Mouse (Mus musculus): Measurements from ENCODE around the gene Tnfaip8l1. TPM values are rescaled to one million over a fixed set of nuclear protein-coding genes. Genes with fewer than 3 reads are reported as not detected.

The Tnfaip8l1 gene
- polyA plus RNA-seq, 1 experiment = 4.3 TPM

- peak; percentile 44 for DNase-seq (ENCODE audit: low read depth)
These were observed 21.4 kb downstream of the Tnfaip8l1 start, which contains the start of gene Mydgf for GRCm38 (mm10) chr17:56183658-56184103. Gene Mydgf, minus strand, starts transcription at chr17:56183920.

DNA sequence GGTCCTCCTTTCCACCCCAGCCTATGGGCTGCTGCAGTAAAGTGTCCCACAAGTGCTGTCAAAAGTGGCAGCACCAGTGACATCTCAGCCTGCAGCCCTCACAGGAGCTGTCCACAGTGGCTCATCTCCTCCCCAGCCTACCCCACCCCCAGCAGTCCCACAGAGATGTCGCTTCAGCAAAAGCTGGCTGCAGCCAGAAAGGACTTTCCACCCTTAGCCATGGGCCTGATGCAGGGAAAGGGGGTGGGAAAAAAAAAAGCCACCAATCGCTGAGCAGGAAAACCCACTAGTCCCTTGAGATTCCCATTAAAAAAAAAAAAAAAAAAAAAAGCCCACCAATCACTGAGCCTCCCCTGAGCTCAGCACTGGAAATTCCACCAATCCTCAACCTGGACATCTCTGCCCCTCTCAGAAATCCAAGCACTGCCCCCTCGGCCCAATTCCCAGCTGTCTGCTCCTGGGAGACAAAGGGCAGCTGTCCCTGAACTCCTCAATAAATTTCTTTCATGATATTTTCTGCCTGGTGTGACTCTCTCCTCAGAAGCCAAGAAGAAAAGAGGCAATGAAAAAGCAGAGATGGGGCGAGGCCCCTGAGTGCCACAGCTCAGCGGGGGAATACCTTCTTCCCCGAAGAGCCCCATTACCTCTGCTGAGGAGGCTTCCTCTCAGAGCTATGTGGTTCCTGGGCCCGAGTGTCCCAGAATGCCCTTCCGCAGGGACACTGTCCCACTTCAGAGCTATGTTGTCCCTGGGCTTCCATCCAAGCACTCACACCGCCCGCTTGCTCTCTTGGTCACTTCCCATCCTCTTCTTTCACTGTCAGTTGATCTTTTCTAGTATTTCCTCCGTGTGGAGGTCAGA lies 23.2 kb downstream of the Tnfaip8l1 start:
- no peak for DNase-seq (ENCODE audit: low read depth)

DNA sequence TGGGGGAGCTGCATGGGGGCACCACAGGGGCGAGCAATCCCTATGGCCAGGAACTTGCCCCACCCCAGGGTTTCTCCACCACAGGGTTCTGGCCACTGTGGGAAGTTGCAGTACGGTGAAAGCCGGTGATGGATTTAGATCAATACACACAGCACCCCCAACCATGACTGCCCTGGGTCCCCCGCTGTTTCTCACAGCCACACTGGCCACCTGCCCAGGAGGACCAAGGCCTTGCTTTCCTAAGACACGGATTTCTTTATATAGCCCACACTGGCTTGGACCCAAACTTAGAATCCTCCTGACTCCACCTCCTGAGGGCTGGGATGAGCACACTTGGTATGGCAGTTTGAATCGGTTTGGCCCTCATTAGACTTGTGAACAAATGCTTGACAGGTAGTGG lies 29.0 kb downstream of the Tnfaip8l1 start:
- DNase-seq (ENCODE audit: low read depth) = no peak

GRCm38 (mm10) chr17:56194357-56194756 lies 32.1 kb downstream of the Tnfaip8l1 start:
- no peak for DNase-seq (ENCODE audit: low read depth)

GRCm38 (mm10) chr17:56194765-56195164 lies 32.5 kb downstream of the Tnfaip8l1 start:
- DNase-seq (ENCODE audit: low read depth) = no peak

GRCm38 (mm10) chr17:56196860-56197259 lies 34.6 kb downstream of the Tnfaip8l1 start:
- DNase-seq (ENCODE audit: low read depth) = no peak

DNA sequence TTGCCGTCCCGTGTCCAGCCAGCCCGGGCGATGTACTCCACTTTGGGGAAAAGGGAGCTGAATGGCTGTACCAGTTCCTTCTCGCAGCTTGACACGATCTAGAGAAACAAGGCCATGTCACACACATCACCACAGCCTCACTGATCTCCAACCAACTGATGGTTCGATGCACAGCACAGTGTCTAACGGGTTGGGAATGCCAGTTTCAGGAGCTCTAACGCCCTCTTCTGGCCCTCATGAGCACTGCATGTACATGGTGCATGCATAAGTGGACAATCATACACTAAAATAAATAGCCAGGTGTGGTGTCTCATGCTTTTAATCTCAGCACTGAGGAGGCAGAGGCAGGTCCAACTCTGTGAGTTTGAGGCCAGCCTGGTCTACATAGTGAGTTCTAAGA lies 38.3 kb downstream of the Tnfaip8l1 start:
- DNase-seq (ENCODE audit: low read depth) = no peak

DNA sequence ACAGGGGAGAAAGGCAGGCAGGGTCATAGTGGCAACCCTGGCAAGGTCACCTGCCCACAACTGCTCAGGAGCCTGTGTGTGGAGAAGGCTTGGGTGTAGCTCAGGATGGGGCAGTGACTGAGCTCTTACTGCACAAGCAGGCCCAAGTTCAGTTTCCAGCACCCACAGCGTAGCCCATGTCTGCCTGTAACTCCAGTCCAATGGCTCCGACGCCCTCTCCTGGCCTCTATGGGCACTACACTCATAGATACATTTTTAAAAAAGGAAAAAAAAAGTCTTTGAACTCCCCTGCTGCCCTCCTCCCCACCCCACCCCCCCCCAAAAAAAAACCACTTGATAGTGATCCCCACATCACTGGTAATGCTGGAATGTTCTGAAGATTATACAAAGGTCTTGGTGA lies 39.4 kb downstream of the Tnfaip8l1 start:
- no peak for DNase-seq (ENCODE audit: low read depth)

GRCm38 (mm10) chr17:56202476-56202875 lies 40.2 kb downstream of the Tnfaip8l1 start:
- DNase-seq (ENCODE audit: low read depth) = no peak

- DNase-seq (ENCODE audit: low read depth) = no peak
These were observed 41.5 kb downstream of the Tnfaip8l1 start for GRCm38 (mm10) chr17:56203729-56204128.

- DNase-seq (ENCODE audit: low read depth) = no peak
These were observed 44.1 kb downstream of the Tnfaip8l1 start for GRCm38 (mm10) chr17:56206276-56206884.

DNA sequence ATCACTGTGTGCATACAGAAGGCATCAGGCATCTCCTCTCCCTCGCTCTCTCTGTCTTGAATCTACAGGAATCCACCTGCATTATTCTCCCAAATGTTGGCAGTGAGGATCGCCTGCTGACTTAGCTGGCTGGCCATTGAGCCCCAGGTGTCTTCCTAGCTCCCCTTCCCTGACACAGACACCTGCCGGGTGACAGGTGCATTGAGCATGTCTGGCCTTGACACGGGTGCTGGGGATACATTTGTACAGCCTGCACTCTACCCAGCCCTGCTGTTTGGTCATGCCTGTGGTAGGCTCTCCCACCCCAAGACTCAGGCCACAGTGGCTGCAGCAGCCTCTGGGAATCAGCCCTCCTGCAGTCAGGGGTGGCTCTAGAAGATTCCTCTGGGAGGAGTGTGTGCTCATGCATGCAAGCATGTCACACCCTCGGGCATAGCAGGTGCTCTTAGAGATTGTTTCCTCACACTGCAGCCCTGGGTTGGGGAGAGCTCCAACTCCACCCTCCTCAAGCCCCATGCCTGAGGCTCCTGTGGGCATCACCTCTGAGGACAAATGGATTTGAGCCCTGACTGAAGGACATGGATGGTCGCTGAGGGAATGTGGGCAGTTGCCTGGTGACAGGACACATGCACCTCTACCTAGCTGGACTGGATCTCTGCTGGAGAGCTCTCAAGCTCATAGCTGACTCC lies 44.9 kb downstream of the Tnfaip8l1 start:
- DNase-seq (ENCODE audit: low read depth) = no peak

GRCm38 (mm10) chr17:56207963-56208530 lies 45.8 kb downstream of the Tnfaip8l1 start:
- no peak for DNase-seq (ENCODE audit: low read depth)

DNA sequence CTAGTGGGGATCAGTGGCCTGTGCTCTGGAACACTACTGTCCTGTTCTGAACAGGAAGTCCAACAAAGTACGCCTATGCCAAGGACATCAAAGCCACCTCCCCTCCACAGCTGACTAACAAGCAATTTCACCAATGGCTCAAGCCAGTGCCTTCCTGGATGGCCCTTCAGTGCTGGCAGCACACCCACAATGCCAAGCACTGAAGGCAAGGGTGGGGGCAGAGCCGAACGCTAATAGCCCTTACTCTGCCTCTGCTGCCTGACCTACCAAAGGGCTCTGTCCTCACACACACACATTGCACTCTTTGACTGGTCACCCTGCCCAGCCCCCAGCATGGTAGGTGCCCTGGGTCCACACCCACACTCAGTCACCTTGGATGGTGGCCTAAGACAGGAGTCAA lies 46.5 kb downstream of the Tnfaip8l1 start:
- no peak for DNase-seq (ENCODE audit: low read depth)

DNA sequence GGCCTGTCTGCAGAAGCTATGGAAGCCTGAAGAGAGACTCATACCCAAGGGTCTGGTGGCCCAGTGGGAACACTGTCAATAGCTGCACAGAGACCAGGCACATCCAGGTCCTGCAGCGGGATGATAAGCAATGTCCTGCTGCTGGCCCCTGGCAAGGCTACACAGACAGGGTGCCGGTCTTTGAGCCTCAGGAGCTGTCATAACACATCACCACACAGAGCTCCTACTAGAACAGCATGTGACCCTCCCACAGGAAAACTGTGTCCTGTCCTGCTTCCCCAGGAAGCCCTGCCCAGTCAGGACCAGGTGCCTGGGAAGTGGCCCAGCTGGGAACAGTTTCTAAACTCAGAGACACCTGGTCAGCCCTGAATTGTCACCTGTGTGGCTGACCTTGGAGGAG lies 48.8 kb downstream of the Tnfaip8l1 start:
- DNase-seq (ENCODE audit: low read depth) = no peak

DNA sequence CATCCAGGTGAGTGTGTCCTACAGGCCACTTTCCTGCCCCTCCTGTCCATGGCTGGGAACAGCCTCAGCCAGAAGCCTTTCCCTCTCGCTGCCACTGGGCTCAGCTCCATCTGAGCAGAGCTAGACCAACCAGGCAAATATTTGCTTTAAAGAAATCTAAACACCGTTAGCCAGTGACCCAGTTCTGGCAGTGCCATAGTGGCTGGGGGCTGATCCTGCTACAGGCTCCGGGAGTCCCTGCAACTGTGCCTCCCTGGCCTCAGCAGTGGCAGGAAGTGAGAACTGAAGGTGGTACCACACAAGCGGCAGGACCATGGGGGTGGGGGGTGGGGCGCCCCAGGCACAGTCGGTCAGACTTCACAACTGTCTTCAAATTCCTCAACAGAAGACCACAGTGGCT lies 50.4 kb downstream of the Tnfaip8l1 start:
- no peak for DNase-seq (ENCODE audit: low read depth)

DNA sequence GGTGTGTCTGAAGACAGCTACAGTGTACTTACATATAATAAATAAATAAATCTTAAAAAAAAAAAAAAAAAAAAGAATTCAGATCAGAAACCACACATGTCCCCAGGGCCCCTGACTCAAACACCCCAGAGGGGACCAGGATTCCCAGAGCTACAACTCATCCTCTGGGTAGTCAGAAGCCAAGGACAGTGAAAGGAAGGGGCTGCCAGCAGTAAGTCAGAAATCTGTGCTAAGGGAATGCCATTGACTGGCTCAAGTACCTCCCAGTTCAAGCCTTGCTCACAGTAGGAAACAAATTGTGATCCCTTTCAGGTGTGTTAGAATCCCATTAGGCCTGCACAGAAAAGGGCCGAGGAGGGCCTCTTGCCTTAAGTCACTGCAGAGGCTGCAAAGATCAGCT lies 52.0 kb downstream of the Tnfaip8l1 start:
- DNase-seq (ENCODE audit: low read depth) = no peak

DNA sequence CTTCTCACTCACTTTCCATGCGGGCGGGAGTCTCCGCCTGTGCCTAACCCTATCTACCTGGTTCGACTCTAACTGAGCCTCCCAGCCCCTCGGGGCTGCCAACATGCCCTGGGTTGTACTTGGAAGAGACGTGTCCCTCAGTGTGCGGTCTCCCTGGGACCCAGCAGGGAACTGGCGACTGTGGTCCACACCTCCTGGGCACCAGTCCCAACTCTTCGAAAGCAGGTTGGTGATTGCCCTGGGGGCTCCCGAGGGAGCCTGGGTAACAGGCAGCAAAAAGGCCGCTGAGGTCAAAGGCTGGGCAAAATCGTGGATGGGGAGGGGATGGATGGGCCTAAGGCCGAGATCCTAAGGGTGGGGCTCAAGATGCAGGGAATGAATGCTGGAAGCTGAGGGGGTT lies 55.4 kb downstream of the Tnfaip8l1 start:
- DNase-seq (ENCODE audit: low read depth) = no peak

- no peak for DNase-seq (ENCODE audit: low read depth)
These were observed 56.3 kb downstream of the Tnfaip8l1 start, which contains the start of gene Dpp9 for GRCm38 (mm10) chr17:56218377-56219191. Gene Dpp9, minus strand, starts transcription at chr17:56218905.

DNA sequence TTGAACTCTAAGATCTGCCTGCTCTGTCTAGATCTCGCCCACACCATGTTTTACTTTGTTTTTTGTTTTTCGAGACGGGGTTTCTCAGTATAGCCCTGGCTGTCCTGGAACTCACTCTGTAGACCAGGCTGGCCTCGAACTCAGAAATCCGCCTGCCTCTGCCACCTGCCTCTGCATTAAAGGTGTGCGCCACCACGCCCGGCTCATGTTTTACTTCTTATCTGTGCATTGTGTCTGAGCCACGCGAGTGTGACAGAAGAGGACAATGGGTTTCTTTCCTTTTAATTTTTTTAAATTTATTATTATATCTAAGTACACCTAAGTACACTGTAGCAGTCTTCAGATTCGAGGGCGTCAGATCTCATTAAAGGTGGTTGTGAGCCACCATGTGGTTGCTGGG lies 57.0 kb downstream of the Tnfaip8l1 start:
- DNase-seq (ENCODE audit: low read depth) = no peak

DNA sequence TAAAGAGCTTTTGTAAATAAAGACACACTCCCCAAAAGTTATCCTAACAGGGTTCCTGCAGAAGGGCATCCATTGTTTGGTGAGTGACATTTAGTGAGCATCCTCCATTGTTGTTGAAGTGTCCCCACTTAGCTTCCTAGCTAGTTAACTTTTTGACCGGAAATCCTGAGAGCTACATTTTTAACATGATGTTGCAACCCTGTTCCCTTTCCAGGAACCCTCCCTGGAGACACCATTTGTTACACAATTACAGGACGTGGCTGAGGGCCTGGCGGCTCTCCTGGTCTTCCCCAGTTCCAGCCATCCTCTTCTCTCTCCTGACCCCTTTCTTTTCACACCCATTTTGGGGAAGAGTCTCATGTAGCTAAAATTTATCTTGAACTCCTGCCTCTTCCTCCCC lies 57.5 kb downstream of the Tnfaip8l1 start:
- no peak for DNase-seq (ENCODE audit: low read depth)

Data from gonadal fat pad, adult 2 months (tissue).